Mouse (Mus musculus): ENCODE results near the gene Gm15013. TPM values are rescaled to one million over a fixed set of nuclear protein-coding genes. Genes with fewer than 3 reads are reported as not detected.

Gm15013 gene
- polyA plus RNA-seq, 1 experiment from 2014 or later, result 0.20 TPM

Other genes starting within 250 kb of the Gm15013 start
- gene D330045A20Rik, start 234.1 kb downstream of the Gm15013 start, polyA plus RNA-seq (2016; fragmentation: Nextera tagmentation; extraction: Ambion mirVana), result 1.4 and 1.8 TPM in 2 replicates
- gene Rnf128, start 151.2 kb downstream of the Gm15013 start, polyA plus RNA-seq (2016; fragmentation: Nextera tagmentation; extraction: Ambion mirVana), result 39.5 TPM in 2 replicates
- 0.91 TPM in 2 replicates for gene Tbc1d8b, start 29.5 kb downstream of the Gm15013 start, polyA plus RNA-seq (2016; fragmentation: Nextera tagmentation; extraction: Ambion mirVana)
- not detected in 2 replicates for gene Ripply1, start 67.9 kb upstream of the Gm15013 start, polyA plus RNA-seq (2016; fragmentation: Nextera tagmentation; extraction: Ambion mirVana)
- gene Cldn2, start 86.3 kb upstream of the Gm15013 start, polyA plus RNA-seq (2016; fragmentation: Nextera tagmentation; extraction: Ambion mirVana), result 0.08 and 0.11 TPM in 2 replicates
- 16.2 and 17.0 TPM in 2 replicates for gene Morc4, start 157.2 kb upstream of the Gm15013 start, polyA plus RNA-seq (2016; fragmentation: Nextera tagmentation; extraction: Ambion mirVana)